Mouse (Mus musculus) MEL-GATA-1-ER (cell line): ENCODE measurements at regions not wholly inside any gene's neighbourhood (a gene's known extent, or its start where the extent isn't known, plus 50 kb on each side); places are given as distances from the start of the nearest gene placed in this dataset.

ENCODE experiments used
- DNase-seq: peaks from one replicate; pipeline ENCODE4 v3.0.0-alpha.2; 2012; ENCODE audit warnings: low read depth; ENCODE audit errors: extremely low read depth

DNA sequence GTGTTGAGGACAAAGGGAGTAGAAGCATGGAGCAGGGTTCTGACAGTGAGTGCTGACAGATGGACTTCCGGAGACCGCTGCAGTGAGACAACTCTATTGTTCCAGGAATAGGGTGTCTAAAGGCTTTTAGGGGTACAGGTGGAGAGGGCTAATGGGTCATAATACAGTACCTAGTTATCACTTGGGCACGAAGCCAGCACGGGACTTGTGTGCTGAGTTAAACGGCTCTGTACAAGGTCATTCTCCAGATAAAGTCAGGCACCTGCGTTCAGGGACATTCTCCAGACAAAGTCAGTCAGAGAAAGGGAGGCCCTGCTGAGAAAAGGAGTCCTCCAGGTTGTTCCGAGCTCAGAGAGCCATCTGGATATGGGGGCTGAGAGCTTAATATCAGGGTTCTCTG lies 60.2 kb upstream of the Itga6 start:
- DNase-seq, result no peak

GRCm38 (mm10) chr2:71689041-71689440 lies 56.4 kb upstream of the Itga6 start:
- no peak for DNase-seq

DNA sequence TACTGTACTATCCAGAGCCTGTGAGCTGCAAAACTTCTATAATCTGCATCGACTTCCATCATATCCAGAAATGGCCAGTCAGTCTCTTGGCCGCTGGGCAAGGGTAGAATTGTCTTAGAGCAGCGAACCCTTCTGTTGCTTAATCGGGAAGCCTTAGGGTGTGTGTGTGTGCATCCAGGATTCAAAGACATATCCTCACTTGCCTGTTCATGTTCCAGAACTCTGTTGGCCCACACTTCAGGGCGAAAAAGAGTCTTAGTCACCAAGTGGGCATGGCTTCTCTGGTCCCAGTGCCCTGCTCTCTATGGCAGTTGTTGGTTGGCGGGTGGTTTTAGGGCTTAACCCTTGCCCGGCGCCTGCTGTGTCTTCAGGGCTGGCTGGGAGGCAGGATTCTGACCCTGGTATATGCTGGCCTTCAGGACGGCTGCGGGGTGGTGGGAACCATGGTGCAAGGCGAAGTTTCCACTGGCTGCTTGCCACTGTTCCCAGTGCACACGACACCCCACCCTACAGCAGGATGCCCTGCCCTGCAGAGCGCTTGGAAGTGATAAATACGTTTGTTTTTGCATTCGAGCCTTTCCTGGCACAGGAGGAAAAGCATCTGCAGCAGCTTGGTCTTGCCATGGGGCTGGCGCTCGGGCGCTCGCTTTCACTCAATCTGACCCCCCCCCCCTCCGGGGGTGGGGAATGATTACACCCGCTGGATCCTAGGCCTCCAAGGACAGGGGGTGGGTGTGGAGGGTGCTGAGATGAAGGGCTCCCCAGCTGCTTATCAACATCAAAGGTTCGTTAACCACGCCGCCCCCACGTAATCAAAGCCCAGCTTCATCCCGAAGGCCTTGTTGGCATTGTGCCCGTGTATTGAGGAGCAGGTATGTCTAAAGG lies 54.9 kb upstream of the Itga6 start:
- no peak for DNase-seq

DNA sequence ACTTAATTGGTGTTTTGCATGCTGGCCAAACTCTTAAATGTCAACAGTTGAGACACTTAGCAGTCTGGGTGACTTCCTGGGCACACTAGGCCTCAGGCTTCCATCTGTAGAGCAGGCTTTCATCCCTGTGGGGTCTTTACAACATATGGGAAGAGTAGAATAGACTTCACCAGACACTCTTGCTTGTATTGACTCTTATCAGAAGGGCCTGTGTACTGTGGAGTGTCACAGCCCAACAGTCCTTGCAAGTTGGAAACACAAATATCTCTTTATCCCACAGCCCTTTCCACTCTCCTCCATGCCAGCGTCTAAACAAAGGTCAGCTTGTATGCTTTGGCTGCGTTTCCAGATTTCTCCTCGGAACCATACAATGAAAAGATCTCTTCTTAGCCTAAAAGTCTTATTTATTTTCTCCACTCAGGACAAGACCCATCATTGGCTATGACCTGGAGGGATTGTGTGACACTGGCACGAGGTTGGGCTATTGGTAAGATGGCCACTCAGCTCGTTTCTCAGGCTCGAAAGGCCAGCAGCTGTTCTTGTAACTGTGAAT lies 50.6 kb upstream of the Itga6 start:
- DNase-seq, result no peak
